Mouse (Mus musculus) stomach, postnatal 0 days (tissue): ENCODE data around the gene Mex3b.

ENCODE experiments used
- CTCF ChIP-seq: IDR thresholded peaks from 2 replicates; pipeline ENCODE4 v1.5.1; 2016; ENCODE audit warnings: antibody characterized with exemption, low read depth, mild to moderate bottlenecking, moderate library complexity
- EP300 ChIP-seq: optimal IDR thresholded peaks from 2 replicates; pipeline ENCODE3; 2016; ENCODE audit warnings: antibody characterized with exemption

- TF ChIP-seq CTCF: no peak
- TF ChIP-seq EP300: no peak
Observed at GRCm38 (mm10) chr7:82829516-82829915, 37.6 kb upstream of the Mex3b start.
